Mouse (Mus musculus): ENCODE measurements at regions not wholly inside any gene's neighbourhood (a gene's known extent, or its start where the extent isn't known, plus 50 kb on each side); places are given as distances from the start of the nearest gene placed in this dataset.

DNA sequence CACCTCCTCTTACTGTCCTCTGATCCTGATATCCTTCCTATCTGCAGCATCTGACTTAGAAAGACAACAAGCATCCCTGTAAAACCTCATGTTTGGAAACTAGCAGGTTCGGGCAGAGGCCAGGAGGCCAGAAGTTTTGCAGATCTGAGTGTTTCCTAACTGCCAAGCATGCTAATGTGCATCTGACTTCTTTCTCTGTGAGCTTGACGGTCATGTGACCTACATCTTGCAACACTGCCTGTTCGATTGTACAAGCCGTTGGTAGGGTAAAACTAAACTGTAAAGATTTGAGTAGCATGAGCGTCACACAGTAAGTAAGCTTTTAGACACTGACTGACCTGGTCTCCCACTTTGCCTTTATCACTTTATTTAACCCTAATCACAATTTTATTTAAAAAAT is 52.2 kb upstream of the Fam241a start:
- TF ChIP-seq POLR2A (IDR thresholded peaks at IDR 0.05; ENCODE audit: borderline replicate concordance, low read depth, low read length) = no peak
- peaks cover 6% of the 10 kb centered on the region for H3K4me1 ChIP-seq (ENCODE audit: control insufficient read depth, insufficient read depth, low read length)
- H3K4me3 ChIP-seq (ENCODE audit: insufficient read depth, low read length) = no peak overlapping the region
- peak overlapping the region; percentile 52 for H3K27ac ChIP-seq (ENCODE audit: insufficient read depth, low read depth, low read length)
